Mouse (Mus musculus) v-Abl transformed pro-B cells (cell line): ENCODE data around the gene Gm364.

Experiments
- in situ Hi-C, 2 experiments: fragments of 400-800 bp; cut with MboI; formaldehyde crosslinking; loops; one replicate each; pipeline ENCODE4 v1.15.1; 2025; ENCODE audit not compliant: unreplicated experiment in 2 of 2

Gm364 gene

GRCm38 (mm10) chrX:57408769-57409168, at the start of gene Gm364:
Gene Gm364 (plus strand): TSS chrX:57409154.
- in situ Hi-C loops, result loop anchor here in 1 of 2 experiments (25.0 kb wide), 1 partner anchor 1754 kb away; no protein-coding TSS in a partner anchor

- in situ Hi-C loops, result no loop called here
These were observed 49.6 kb upstream of the Gm364 start for GRCm38 (mm10) chrX:57359316-57359715.

DNA sequence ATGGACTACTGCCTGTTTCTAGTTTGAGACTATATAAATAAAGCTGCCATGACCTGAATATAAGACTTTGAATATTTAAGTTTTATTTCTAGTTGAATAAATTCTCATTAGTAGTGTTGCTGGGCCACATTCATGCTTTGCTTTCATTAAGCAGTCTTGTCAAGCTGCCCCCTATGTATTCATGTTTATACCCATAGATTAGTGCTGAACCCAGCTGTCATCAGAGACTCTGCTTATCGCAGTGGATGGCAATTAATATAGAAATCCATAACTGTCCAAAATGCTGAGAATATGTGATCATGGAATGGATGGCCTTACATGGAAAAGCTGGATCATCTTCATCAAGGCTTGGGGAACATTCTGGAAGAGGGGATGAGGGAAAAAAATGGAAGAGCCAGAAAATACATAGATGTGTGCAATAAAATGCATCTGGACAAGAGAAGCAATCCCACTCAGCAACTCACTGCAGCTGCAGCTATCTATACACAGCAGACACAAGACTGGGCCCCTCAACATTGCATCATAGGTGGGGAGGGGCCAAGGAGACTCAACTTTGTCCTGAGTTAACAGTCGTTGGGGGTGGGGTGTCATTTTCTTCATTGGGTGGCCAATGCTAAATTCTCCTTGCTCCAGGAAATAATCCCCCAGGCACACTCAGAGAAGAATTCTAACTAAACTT, 43.9 kb upstream of the Gm364 start:
- in situ Hi-C loops, result no loop called here

DNA sequence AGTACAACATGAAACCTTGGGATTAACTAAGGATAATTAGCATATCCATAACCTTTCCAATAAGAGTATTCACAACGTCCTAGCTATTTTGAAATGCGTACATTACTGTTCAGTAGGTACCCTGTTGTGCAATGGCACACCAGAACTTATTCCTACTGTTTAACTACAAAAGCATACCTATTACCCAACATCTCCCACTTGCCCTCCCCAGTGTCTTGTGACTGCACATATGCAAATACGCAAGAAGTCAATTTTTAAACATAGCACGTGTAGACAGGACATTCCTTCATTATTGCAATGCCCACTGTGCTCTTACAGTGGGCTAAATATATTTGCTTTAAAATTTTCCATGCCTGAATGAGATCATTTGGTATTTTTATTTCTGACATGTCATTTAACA, 36.0 kb upstream of the Gm364 start:
- in situ Hi-C loops, result no loop called here

DNA sequence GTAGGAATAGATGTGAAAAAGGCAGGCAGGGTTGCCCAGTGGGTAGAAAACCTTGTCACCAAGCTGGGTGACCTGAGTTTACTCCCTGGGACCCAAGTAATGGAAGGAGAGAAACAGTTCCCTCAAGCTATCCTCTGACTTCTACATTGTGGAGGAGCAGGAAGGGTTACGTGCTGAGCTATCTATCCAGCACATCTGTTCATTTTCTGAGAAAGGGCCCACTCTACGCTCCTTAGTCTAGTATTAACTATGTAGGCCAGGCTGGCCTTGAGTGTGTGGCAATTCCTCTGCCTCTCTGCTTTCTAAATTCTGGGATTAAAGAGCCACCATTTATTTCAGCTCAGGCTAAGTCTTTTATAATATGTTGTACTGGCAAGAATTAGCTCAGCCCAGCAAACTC, 35.4 kb upstream of the Gm364 start:
- in situ Hi-C loops, result no loop called here

DNA sequence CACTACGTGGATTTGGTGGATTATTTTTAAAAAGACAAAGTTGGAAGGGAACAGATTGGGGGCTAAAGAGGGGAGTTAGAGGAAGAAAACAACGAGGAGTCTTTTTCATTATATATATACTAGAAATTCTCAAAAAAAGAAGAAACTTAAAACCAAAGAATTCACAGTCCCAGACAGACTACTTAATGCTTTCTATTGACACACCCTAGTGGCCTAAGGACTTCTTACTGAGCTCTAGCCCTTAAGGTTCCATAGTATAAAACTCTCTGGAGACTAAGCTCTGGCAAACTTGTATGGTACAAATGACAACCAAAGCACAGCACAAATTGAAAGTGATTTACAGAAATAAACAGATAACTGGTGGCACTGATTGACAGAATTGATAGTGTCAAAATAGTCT, 34.9 kb upstream of the Gm364 start:
- in situ Hi-C loops, result no loop called here

GRCm38 (mm10) chrX:57377096-57377495, 31.9 kb upstream of the Gm364 start:
- in situ Hi-C loops, result loop anchor here (25.0 kb wide), 3 partner anchors 90 to 740 kb away; partner anchors contain the start of gene Htatsf1 (in 1 of the 2)

DNA sequence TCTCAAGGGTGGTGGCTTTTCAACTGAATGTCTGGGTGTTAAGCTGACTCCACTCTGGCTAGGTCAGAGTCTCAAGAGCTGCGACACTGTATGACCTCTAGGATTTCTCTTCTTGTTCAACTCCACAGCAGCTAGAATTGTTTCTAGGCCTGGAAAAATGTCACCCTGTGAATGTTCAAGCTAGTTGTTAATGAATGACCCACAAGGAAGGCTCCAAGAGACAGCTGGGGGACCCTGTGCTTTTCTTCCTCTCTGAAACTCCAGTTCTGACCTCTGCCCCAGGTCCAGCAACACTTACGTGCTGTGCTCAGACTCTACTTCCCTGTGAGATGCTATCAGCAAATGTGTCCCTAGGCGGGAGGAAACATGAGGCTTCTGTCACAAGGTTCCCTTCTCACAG, 30.4 kb upstream of the Gm364 start:
- in situ Hi-C loops, result loop anchor here (25.0 kb wide), 3 partner anchors 91 to 741 kb away; partner anchors contain the start of gene Htatsf1 (in 1 of the 2)

GRCm38 (mm10) chrX:57380915-57381314, 28.0 kb upstream of the Gm364 start:
- in situ Hi-C loops, result loop anchor here (25.0 kb wide), 3 partner anchors 94 to 744 kb away; partner anchors contain the start of gene Htatsf1 (in 1 of the 2)

DNA sequence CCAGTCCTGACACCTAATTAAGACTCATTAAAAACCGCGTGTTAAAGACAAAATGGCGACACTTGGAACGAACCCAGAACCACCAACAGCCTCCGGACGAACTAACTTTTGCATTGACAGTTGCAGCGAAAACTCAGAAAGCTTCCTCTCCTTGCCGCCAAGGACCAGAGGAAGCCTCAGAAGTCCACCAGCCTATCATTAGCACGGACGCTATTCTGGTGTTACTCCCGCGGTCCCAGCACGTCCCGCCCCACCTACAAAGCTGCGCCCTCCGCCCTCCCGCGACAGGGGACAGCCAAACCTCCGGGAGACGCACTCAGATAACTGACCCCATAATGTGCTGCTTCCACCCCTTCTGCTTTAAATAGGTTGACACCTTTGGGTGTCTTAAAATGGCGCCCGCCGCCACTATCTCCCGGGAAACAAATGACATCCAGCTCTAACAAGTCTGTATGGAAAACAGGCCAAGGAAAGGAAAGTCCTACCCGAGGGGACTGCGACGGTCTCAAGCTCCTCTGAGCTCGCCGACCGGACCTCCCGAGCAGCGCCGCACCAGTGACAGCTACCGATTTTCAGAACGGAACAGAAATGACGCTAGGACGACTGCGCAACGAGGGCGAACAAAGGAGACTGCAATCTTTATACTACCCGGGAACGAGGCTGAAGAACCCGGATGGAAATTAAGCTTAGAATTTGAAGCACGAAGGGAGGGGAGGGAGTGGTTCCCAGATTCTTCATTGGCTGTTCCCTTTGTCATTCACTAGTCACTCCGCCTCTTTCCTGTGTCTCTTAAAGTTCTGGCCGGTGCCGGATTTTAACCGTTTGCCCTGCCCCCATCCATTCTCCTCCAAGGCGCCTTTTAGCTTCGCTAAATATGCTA, 16.3 kb upstream of the Gm364 start, which contains the start of gene Rbmx:
Gene Rbmx (minus strand): TSS at position 670 of the 880 bp plus-strand sequence.
- in situ Hi-C loops, result loop anchor here (5.0 to 25.0 kb wide), 4 partner anchors 55 to 755 kb away; partner anchors contain the start of genes Arhgef6 (in 1 of the 2) and Htatsf1 (in 1 of the 2)

DNA sequence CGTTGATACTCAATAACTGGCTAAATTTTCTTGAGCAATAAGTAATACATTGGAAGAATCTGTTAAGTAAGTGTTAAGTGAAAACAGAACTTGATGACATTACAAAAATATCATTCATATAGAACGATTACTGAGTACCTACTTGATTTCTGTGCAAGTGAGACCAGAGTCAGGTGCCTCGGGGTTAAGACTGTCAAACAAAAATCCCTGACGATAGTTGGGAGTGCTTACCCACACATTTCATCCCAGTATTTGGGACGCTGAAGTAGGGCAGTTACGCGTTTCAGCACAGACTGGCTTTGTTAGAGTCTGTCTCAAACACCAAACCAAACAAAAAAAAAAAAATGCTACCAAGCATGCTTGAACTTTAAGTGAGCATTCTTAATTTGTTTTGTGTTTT, 15.5 kb upstream of the Gm364 start:
- in situ Hi-C loops, result loop anchor here (5.0 to 25.0 kb wide), 4 partner anchors 56 to 756 kb away; partner anchors contain the start of genes Arhgef6 (in 1 of the 2) and Htatsf1 (in 1 of the 2)

- in situ Hi-C loops, result loop anchor here in 1 of 2 experiments (25.0 kb wide), 1 partner anchor 1761 kb away; no protein-coding TSS in a partner anchor
These were observed 7.6 kb upstream of the Gm364 start for GRCm38 (mm10) chrX:57401388-57401787.

DNA sequence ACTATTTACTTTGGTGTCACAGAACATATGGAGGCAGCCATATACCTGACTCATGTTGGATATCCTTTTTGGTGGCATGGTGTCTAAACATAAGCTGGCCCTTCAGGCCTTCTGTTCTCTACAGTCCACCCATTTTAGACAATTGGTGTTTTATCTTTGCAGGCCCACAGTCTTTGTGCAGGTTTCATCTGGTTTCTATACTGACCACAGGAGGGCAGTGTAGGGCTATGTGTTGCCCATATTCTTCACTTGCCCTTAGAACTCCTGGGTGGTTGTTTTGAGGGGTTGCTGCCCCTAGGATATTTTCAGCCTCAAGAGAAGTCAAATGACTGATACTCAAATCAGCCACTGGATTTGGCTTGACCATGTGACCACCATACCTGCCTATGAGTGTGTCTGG, 5.3 kb upstream of the Gm364 start:
- in situ Hi-C loops, result loop anchor here in 1 of 2 experiments (25.0 kb wide), 1 partner anchor 1759 kb away; no protein-coding TSS in a partner anchor

GRCm38 (mm10) chrX:57431610-57432009, 22.7 kb downstream of the Gm364 start:
- in situ Hi-C loops, result loop anchor here (10.0 to 25.0 kb wide), 2 partner anchors 243 to 1056 kb away; no protein-coding TSS in a partner anchor

DNA sequence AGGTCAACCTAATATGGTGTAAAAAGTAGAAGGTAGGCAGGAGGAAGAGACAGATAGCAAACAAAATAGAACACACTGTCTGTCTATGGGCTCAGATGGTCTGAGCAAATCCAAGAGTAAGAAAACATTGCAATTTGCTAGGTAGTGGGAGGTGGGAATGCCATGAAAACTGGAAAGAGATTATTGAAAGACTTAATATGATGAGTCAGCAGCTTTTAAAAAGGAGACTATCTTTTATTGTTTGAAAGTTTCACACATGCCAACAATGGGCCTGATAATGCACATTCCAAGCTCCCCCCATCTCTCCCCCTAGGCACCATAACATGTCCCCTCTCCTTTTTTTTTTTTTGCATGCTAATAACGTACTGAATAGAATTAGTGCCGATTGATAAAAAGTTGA, 24.9 kb downstream of the Gm364 start:
- in situ Hi-C loops, result loop anchor here (10.0 to 25.0 kb wide), 2 partner anchors 241 to 1053 kb away; no protein-coding TSS in a partner anchor

DNA sequence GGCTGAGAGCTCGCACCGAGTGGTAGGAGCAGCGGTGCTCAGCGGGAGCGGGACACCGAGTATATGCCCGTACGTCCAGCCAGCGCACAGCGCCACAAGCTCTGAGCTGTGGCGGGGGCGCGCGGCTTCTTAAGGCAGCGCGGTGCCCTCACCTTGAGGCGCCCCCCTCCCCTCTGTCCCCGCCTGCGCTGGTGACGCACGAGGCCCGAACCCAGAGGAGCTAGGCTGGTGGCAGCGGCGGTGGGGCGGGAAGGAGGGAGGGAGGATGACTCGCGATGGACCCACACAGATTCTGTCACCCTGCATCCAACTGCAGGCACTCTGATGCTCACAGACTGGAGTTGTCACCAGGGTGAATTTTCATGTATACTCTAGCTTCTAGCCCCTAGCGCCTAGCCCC, 94.7 kb downstream of the Gm364 start, which contains the start of gene Gpr101:
Gene Gpr101 (minus strand): TSS at position 124 of the 400 bp plus-strand sequence.
- in situ Hi-C loops, result loop anchor here in 1 of 2 experiments (25.0 kb wide), 1 partner anchor 109 kb away; no protein-coding TSS in a partner anchor

GRCm38 (mm10) chrX:57506247-57506646, 97.3 kb downstream of the Gm364 start:
- in situ Hi-C loops, result loop anchor here in 1 of 2 experiments (25.0 kb wide), 1 partner anchor 106 kb away; no protein-coding TSS in a partner anchor

- in situ Hi-C loops, result loop anchor here in 1 of 2 experiments (25.0 kb wide), 1 partner anchor 91 kb away; no protein-coding TSS in a partner anchor
These were observed 112.5 kb downstream of the Gm364 start for GRCm38 (mm10) chrX:57521117-57522095.
